Mouse (Mus musculus) thymus, adult 2 months (tissue): ENCODE results near the gene Pax1.

ENCODE experiments used
- CTCF ChIP-seq: fragments of 200-500 bp; IDR thresholded peaks from 2 replicates; pipeline ENCODE4 v1.5.1; 2012; ENCODE audit warnings: mild to moderate bottlenecking, control low read depth, low read length, moderate library complexity, borderline replicate concordance; ENCODE audit not compliant: control insufficient read depth, poor library complexity, insufficient read depth; ENCODE audit errors: extremely low read depth
- POLR2A ChIP-seq: fragments of 200-500 bp; IDR thresholded peaks from 2 replicates; pipeline ENCODE4 v1.6.1; 2012; ENCODE audit warnings: mild to moderate bottlenecking, low read length, control low read depth, moderate library complexity; ENCODE audit not compliant: control insufficient read depth, poor library complexity, insufficient read depth; ENCODE audit errors: extremely low read depth

DNA sequence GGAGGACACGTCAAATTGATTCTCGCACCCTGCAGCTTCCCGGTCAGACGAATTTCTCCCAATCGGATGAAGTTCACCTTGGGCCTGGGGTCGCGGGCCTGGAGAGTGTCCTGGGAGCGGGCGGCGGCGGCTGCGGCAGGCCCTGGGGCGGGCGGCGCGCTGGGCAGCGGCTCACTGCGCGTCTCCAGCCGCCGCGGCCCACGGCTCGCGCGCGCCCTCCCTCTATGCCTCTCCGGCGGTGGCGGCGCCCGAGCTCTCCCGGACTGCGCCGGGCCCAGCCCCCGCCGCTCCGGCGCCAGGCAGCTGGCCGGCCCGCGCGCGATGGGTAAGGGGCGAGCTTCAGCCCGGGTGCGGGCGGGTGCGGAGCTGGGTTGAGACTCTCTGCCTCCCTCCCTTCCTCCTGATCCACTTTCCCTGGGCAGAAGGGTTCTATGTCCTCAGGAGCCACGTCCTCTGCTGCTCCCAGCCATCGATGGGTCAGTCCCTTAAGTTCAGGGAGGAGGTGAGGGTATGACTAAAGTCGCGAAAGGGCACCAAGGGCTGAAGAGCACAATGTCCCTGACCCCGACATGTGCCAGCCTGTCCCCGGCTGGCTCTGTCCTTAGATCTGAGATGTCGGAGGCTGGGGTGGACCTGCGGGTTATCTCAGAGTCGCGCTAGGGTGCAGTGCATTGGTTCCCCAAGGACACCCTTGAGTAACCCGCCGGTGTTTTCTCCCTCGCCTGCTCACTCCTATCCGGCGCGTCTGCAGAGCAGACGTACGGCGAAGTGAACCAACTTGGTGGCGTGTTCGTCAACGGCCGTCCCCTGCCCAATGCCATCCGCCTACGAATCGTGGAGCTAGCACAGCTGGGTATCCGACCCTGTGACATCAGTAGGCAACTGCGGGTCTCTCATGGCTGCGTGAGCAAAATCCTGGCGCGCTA, 3.5 kb downstream of the Pax1 start:
- TF ChIP-seq POLR2A (no peak), CTCF (no peak)
